Mouse (Mus musculus): ENCODE results near the gene 4930524N10Rik.

4930524N10Rik gene

GRCm38 (mm10) chrX:154343292-154343691, at the start of gene 4930524N10Rik:
Gene 4930524N10Rik (minus strand): TSS chrX:154343392.
- no peak for DNase-seq

DNA sequence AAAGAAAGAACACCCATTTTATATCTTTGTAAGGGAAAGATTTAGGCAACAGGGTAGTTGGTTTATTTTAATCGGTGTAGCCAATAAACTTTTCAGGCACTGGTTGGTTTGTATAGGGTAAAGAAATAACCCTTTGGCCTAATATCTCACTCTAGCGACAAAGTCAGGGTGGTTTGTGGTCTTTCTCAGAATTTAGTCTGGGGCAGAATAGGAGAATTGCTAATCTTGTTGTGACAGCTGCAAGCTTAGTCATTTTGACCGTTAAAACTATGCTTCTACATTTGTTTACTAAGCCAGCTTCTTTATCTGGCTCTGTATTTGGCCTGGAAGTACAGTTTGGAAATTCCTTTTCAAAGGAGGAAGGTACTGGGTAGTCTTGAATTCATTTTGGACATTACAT, 6.8 kb upstream of the 4930524N10Rik start:
- DNase-seq, result no peak

- no peak for DNase-seq
Observed at GRCm38 (mm10) chrX:154349302-154350041, 6.3 kb upstream of the 4930524N10Rik start.

DNA sequence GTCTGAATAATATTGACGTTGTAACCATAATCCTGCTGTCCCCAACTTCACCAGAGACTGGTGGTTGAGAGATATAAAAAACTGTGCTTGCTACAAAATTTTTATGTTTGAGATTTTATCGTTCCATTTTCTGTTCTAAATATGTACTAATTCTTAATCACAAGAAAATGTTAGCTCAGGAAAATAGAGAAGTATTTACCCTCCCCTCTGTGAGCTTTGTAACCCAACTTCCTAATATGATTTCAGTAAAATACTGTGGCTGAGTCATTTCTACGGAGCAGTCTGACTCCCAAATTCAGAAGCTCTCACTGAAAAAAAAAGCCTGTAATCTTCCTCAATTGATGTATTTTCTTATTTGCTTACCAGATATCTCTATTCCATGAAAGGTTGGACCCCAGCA, 4.7 kb upstream of the 4930524N10Rik start:
- no peak for DNase-seq
